Mouse (Mus musculus) liver, adult 2 months (tissue): ENCODE data around the gene Enpep. TPM values are rescaled to one million over a fixed set of nuclear protein-coding genes. Genes with fewer than 3 reads are reported as not detected.

Experiments
- DNase-seq: peaks from one replicate; pipeline ENCODE4 v3.0.0-alpha.2; 2011; ENCODE audit warnings: low read depth, low spot score; ENCODE audit errors: extremely low read depth
- H3K27ac ChIP-seq: fragments of 200-500 bp; replicated peaks from 2 replicates; pipeline ENCODE4 v1.5.1; 2012; ENCODE audit warnings: low read depth, mild to moderate bottlenecking, control low read depth, inconsistent platforms, low read length; ENCODE audit not compliant: insufficient read depth
- H3K27me3 ChIP-seq: fragments of 200-500 bp; 2 replicates; pipeline ENCODE4 v1.6.1; 2012; ENCODE audit warnings: mild to moderate bottlenecking, moderate library complexity, low read length, inconsistent platforms; ENCODE audit not compliant: control insufficient read depth, insufficient read depth
- H3K36me3 ChIP-seq: fragments of 200-500 bp; 2 replicates; pipeline ENCODE4 v1.6.1; 2012; ENCODE audit warnings: low read length, inconsistent platforms; ENCODE audit not compliant: control insufficient read depth, insufficient read depth
- H3K4me1 ChIP-seq: fragments of 200-500 bp; 2 replicates; pipeline ENCODE4 v1.6.1; 2011; ENCODE audit warnings: low read length; ENCODE audit not compliant: control insufficient read depth, insufficient read depth
- H3K4me3 ChIP-seq: fragments of 200-500 bp; 2 replicates; pipeline ENCODE4 v1.5.1; 2011; ENCODE audit warnings: low read depth, mild to moderate bottlenecking, control low read depth, low read length, moderate library complexity; ENCODE audit not compliant: insufficient read depth
- H3K79me2 ChIP-seq: fragments of 200-500 bp; 2 replicates; pipeline ENCODE4 v1.6.1; 2012; ENCODE audit warnings: inconsistent platforms, mild to moderate bottlenecking, low read length, moderate library complexity; ENCODE audit not compliant: control insufficient read depth, insufficient read depth
- H3K9ac ChIP-seq: fragments of 200-500 bp; 2 replicates; pipeline ENCODE4 v1.6.1; 2012; ENCODE audit warnings: low read depth, mild to moderate bottlenecking, control low read depth, inconsistent platforms, low read length
- CTCF ChIP-seq: fragments of 200-500 bp; IDR thresholded peaks from 2 replicates; pipeline ENCODE4 v1.5.1; 2011; ENCODE audit warnings: low read depth, low read length, control low read depth
- POLR2A ChIP-seq: fragments of 200-500 bp; IDR thresholded peaks from 2 replicates; pipeline ENCODE4 v1.6.1; 2011; ENCODE audit warnings: low read length, control low read depth; ENCODE audit not compliant: insufficient read depth; ENCODE audit errors: extremely low read depth
- WGBS: fragments of 180-500 bp; shearing (Covaris S2); methylation state at CpG from one replicate; pipeline ENCODE4 v1.1.7; 2018; 5-methylcytosine and 5-hydroxymethylcytosine counted together
- polyA plus RNA-seq: library from polyadenylated mRNA; depleted of rRNA; stranded (reverse); fragments of >200 nt; gene quantifications from 2 replicates; pipeline ENCODE4 v1.2.3, GENCODE M21; 2012
- total RNA-seq: library from RNA; depleted of rRNA; stranded (reverse); fragments of >200 nt; gene quantifications from 2 replicates; pipeline ENCODE4 v1.2.3, GENCODE M21; 2014

The Enpep gene
- total and polyA plus RNA-seq, 2 experiments, result 21.1 to 82.6 TPM

DNA sequence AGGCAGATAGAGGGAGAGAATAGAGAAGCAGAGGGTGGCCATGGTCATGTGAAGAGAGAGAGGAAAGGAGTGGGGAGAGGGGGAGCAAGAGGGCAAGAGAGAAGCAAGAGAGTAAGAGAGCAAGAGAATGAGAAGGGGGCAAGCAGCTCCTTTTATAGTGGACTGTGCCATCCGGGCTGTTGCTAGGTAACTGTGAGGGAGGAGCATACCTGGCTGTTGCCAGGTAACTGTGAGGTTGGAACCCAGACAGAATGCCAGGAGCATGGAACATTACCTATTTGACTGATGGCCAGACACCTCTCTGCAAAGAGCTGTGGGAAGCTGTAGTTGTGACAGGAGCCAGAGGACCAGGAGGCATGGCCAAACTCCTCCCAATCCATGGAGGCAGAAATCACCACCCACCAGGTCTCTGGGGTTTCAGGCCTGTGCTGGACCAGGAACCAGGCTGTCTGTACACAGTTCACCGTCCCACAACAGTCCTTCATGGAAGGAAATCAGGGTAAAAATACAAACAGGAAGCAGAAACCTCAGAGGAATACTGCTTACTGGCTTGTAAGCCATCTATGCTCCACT is 32.4 kb upstream of the Enpep start:
- no peak for DNase-seq
- WGBS, result 87% methylated on average over 2 of the region's 2 CpGs
- H3K79me2 ChIP-seq, result no peaks in the 10 kb centered on the region
- TF ChIP-seq POLR2A (no peak), CTCF (no peak)
- H3K27me3 ChIP-seq, result no peaks in the 10 kb centered on the region
- no peak overlapping the region for H3K27ac ChIP-seq
- H3K9ac ChIP-seq, result no peak overlapping the region
- H3K4me1 ChIP-seq, result no peaks in the 10 kb centered on the region
- H3K4me3 ChIP-seq, result no peak overlapping the region
- no peaks in the 10 kb centered on the region for H3K36me3 ChIP-seq

- Histone ChIP-seq H3K4me1 (no peaks in the 10 kb centered on the region), H3K9ac (no peak overlapping the region), H3K4me3 (no peak overlapping the region), H3K27ac (no peak overlapping the region), H3K79me2 (no peaks in the 10 kb centered on the region), H3K36me3 (no peaks in the 10 kb centered on the region), H3K27me3 (no peaks in the 10 kb centered on the region; the same call in 1 of the 2 replicates)
- DNase-seq, result no peak
- 86% methylated on average over 1 of the region's 1 CpGs for WGBS
- TF ChIP-seq CTCF, result no peak
- TF ChIP-seq POLR2A, result no peak
Observed at GRCm38 (mm10) chr3:129363426-129363825, 30.9 kb upstream of the Enpep start.

GRCm38 (mm10) chr3:129358115-129358514 is 25.6 kb upstream of the Enpep start:
- peaks cover 3% of the 10 kb centered on the region; the same call in 1 of the 2 replicates for H3K4me1 ChIP-seq
- WGBS, result 89% methylated on average over 2 of the region's 2 CpGs
- H3K79me2 ChIP-seq, result no peaks in the 10 kb centered on the region
- DNase-seq, result no peak
- TF ChIP-seq CTCF, result no peak
- no peak for TF ChIP-seq POLR2A
- H3K36me3 ChIP-seq, result no peaks in the 10 kb centered on the region
- peaks cover 2% of the 10 kb centered on the region; the same call in 1 of the 2 replicates for H3K27me3 ChIP-seq
- no peak overlapping the region for H3K27ac ChIP-seq
- no peak overlapping the region for H3K4me3 ChIP-seq
- H3K9ac ChIP-seq, result no peak overlapping the region

DNA sequence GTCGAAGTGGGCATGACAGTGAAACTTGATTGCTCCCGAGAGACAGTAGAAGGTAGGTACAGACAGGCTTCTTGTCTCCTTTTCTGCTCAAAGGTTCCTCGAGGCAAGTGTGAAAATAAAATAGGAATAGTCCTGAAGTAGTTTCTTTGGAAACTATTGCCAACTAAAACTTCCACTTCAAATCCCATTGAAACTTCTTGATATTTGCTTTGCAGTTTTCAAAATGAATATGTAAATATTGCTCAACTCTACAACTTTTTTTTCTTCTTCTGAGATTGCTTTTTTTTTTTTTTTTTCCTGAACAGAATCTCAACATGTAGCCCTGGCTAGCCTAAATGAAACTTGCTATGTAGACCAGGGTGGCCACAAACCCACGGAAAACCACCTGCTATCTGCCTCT is 21.4 kb upstream of the Enpep start:
- DNase-seq, result peak; percentile 52
- 64% methylated on average over 4 of the region's 4 CpGs for WGBS
- H3K36me3 ChIP-seq, result no peaks in the 10 kb centered on the region
- H3K4me3 ChIP-seq, result no peak overlapping the region
- TF ChIP-seq POLR2A (no peak), CTCF (no peak)
- no peak overlapping the region for H3K27ac ChIP-seq
- H3K9ac ChIP-seq, result no peak overlapping the region
- peaks cover 5% of the 10 kb centered on the region; the same call in 1 of the 2 replicates for H3K27me3 ChIP-seq
- no peaks in the 10 kb centered on the region for H3K79me2 ChIP-seq
- peaks cover 3% of the 10 kb centered on the region; the same call in 1 of the 2 replicates for H3K4me1 ChIP-seq

GRCm38 (mm10) chr3:129351320-129351877 is 18.9 kb upstream of the Enpep start:
- Histone ChIP-seq H3K4me1 (peaks cover 3% of the 10 kb centered on the region; the same call in 1 of the 2 replicates), H3K79me2 (no peaks in the 10 kb centered on the region), H3K27me3 (peaks cover 5% of the 10 kb centered on the region; the same call in 1 of the 2 replicates), H3K36me3 (no peaks in the 10 kb centered on the region), H3K9ac (no peak overlapping the region), H3K4me3 (no peak overlapping the region), H3K27ac (no peak overlapping the region)
- no peak for DNase-seq
- TF ChIP-seq CTCF, result no peak
- no peak for TF ChIP-seq POLR2A
- 59% methylated on average over 11 of the region's 11 CpGs for WGBS

DNA sequence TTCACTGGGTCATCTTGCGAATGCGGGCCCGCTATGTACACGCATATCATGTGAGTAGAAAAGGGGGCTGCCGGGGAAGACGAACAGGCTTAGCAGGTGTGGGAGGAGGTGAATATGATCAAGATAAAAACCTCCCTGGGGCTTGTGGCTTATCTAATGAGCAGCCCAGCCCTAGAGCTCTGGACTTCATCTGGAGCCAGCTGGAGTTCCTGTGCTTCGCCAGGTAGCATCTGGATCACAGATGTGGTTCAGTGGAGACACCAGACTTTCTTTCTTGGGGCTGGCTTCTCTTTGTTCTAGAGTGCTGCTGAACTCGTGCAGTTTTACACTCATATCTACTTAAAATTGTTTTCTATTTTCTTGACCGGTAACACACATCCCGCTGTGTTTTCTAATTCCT is 14.8 kb upstream of the Enpep start:
- 93% methylated on average over 10 of the region's 10 CpGs for WGBS
- Histone ChIP-seq H3K27ac (no peak overlapping the region), H3K36me3 (no peaks in the 10 kb centered on the region), H3K9ac (no peak overlapping the region), H3K79me2 (no peaks in the 10 kb centered on the region), H3K4me1 (no peaks in the 10 kb centered on the region), H3K27me3 (peaks cover 2% of the 10 kb centered on the region; the same call in 1 of the 2 replicates), H3K4me3 (no peak overlapping the region)
- DNase-seq, result no peak
- TF ChIP-seq POLR2A, result no peak
- TF ChIP-seq CTCF, result no peak
